Mouse (Mus musculus): Measurements from ENCODE around the gene Tuba1b. TPM values are rescaled to one million over a fixed set of nuclear protein-coding genes. Genes with fewer than 3 reads are reported as not detected.
"Not testable (repeated sequence)": the region's sequence is repeated elsewhere in the genome, so short reads cannot be mapped to it uniquely, and the experiment has no call there.

Tuba1b gene
- total and polyA plus RNA-seq, 3 experiments = 235 to 725 (median 261) TPM

- no peak for DNase-seq
These were observed 20.3 kb upstream of the Tuba1b start for GRCm38 (mm10) chr15:98954425-98955253.

DNA sequence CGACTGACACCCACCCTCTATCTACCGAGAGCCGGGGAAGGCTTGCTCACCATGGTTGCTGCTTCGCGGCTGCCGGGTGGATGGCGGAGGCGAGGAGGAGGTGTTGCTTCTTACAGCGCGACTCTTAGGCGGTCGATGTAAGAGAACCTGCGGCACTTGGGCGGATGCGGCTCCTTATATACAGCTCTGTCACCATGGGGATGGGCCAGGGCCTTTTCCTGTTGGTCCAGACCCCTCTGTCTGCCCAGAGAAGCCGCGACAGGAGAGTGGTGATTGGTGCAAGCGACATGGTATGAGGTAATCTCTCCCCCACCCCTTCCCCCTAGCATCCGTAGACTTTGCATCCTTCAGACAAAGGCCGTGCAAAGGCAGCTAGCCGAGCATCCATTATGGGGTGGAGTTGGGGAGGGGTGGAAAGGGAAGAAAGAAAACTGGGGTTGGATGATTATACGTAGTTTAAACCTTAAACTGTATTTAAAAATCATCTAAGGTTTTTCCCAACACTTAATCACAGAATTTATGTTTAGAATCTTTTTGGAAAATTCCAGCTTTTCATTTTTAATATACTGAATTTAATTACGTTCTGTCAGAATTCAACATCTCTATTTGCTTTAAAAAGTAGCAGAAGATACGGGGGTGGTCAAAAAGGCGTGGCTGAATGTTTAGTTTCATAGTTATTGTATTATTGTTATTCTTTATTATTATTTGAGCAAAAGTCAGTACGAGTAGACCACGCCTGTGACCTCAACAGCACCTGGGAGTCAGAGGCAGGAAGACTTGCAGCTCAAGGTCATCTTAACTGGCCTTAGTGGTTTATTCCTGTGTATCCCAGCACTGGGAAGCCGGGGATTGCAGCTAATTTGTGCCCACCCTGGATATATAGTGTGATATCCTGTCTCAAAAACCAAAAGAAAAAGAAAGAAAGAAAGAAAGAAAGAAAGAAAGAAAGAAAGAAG lies 19.3 kb upstream of the Tuba1b start, which contains the start of the genes Gm49450 and Tuba1a:
Gene Gm49450, minus strand, starts transcription at position 151 of the 956 bp plus-strand sequence.
Gene Tuba1a, minus strand, starts transcription at position 303 of the 956 bp plus-strand sequence.
- DNase-seq = peak; percentile 89

GRCm38 (mm10) chr15:98952751-98953400 lies 18.5 kb upstream of the Tuba1b start:
- peak; percentile 84 for DNase-seq

DNA sequence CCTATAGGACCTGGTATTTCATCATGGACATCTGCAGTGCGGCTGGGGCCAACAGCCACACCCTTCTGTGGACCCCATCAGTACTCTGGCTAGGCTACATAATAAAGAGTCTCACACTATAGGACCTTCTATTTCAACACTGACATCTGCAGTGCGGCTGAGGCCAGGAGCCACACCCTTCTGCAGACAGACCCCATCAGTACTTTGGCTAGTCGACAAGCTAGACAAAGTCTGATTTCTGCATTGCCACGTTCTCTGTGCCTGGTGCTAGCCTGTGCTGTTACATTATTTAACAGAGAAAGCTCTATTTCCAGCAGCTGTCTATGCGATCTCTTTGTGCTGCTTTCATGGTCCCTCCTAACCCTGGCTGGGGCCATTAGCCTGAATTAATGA lies 17.7 kb upstream of the Tuba1b start:
- no peak for DNase-seq

- DNase-seq = not testable (repeated sequence)
These were observed 17.0 kb upstream of the Tuba1b start for GRCm38 (mm10) chr15:98951122-98952062.

DNA sequence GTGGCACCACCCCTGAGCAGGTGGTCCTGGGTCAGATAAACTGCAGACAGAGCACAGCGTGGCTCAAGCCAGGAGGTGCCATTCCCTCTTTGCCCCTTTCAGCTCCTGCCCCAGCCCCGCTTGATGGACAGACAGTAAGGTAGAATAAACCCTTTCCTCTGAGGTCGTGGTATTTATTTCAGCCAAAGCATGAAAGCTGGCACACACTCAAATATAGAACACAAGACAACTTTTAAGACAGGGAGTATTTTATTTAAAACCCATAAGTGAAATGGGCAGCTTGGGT lies 15.2 kb upstream of the Tuba1b start:
- DNase-seq = no peak

GRCm38 (mm10) chr15:98948857-98949606 lies 14.7 kb upstream of the Tuba1b start:
- DNase-seq = no peak

DNA sequence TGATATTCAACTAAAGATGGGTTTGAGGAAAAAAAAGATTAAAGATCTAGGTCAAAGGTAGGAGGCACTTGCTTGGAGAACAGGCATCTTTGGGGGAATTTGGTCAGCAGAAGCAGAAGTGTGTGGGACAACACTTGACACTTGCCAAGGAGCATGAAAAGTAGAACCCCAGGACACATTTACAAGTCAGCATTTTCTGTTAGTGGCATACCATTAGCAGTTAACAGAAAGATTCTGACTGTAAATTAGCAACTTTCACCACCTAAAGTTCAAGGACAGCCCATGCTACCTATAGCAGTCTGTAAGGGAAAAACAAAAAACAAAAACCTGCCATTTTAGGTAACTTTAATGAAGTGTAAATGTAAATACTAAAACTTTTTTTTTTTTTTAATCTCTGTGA lies 14.0 kb upstream of the Tuba1b start:
- no peak for DNase-seq

GRCm38 (mm10) chr15:98947884-98948283 lies 13.5 kb upstream of the Tuba1b start:
- DNase-seq = no peak

DNA sequence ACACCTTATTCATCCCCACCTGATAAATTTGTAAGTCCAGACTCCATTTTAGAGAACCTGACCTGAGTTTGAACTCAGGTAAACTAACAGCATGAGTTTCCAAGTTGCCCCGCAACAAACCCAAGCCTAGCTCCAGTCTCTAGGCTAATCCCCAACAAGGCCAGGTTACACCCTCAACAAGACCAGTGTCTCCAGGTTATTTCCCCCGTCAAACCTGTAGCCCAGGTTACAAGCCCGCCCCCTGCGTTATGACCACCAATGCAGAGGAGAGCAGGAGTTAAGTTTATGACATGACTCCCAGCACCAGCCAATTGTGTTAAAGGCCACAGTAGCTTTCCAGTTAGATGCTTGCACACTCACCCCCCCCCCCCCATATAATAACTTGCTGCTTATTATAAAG lies 8.8 kb upstream of the Tuba1b start:
- no peak for DNase-seq

DNA sequence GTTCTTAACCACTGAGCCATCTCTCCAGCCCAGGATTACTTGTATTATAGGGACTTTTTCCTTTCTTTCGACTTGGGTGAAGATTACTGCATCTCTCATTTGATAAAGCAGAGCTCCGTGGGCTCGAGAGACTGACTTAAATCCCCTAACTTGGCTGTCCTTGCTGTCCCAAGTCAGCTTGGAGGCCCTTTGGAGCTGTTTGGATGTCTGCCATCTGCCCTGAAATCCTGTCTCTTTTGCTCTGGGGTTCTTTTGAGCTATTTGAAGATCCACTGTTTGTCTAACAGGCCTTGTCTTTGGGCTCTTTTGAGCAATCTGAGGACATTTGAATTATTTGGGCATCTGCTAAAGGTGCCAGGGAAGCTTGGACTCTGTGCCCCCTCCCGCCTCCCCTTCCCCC lies 7.7 kb upstream of the Tuba1b start:
- DNase-seq = peak; percentile 38

- DNase-seq = no peak
These were observed 7.2 kb upstream of the Tuba1b start for GRCm38 (mm10) chr15:98941539-98941938.

DNA sequence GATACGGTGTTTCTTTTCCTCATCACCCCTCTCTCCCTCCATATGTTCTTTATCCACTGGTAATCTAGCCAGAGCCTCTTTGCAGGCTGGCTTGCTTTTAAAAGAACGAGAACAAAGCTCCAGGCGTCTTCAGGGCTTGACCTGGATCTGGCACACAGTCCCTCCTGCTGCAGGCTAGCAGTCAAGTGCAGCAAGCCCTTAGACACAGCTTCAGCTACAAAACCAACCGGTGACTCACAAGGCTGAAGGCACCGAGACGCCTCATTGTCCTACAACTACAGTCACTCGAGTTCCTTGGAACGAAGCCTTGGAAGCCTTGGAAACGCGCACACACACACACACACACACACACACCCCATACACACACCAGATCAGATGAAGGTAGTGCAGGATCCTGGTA lies 6.5 kb upstream of the Tuba1b start:
- peak; percentile 76 for DNase-seq

DNA sequence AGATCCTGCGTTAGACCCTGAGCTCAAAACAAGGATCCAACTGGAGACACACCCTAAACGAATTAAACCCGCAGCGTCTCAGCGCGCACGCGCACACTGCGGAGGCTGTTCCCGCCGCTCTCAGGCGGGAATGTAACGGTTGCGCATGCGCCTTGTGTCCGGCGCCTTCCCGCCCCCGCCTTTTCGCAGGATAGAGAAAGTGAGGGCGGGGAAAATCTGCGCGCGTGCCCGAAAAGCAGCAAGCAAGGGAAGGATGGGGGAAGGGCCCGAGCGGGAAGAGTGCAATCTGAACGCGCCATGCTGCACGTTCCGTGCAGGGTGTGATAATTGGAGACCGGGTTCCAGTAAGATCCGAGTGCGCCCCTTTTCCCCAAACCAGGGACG lies 540 bp downstream of the Tuba1b start:
- DNase-seq = peak; percentile 95

DNA sequence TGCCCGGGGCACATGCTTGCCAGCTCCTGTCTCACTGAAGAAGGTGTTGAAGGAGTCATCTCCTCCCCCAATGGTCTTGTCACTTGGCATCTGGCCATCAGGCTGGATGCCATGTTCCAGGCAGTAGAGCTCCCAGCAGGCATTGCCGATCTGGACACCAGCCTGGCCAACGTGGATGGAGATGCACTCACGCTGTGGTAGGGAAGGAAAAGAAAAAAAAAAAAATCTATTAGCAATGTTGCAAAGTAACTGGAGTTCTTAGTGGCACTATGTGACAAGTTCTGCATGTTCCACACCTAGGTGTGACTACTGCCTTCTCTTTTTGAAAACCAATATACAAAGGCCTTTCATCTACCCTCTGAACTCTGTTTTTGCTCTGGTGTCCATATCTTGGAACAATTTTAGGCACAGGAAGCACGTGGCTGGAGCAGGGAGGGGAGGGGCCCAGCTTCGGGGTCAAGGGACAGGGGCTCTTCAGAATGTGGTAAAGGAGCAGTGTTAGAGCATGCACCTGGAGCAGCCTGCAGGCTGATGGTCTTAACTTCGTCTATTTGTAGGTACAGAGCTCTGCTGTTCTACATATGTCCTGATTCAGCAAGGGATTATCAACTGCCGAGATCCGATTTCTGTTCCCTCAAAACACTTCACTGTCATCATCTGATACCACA lies 1.2 kb downstream of the Tuba1b start:
- DNase-seq = not testable (repeated sequence)

DNA sequence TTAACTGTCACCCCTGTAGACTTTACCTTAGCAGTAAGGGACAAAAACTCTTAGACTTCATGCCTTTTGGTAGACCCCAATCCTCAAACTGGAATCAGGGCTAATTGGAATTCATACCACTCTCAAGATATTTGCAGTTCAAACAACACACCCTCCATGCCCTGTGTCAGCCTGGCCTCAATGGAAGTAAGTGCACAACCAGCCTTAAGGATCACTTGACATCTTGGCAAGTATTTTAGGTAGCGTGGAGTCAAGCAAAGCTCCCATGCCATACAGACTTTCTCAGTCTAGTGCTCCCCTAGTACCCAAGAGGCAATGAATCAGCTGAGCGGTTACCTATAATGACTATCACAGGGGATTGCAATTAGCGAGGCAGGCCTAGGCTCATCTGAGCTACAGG lies 3.4 kb downstream of the Tuba1b start:
- no peak for DNase-seq

DNA sequence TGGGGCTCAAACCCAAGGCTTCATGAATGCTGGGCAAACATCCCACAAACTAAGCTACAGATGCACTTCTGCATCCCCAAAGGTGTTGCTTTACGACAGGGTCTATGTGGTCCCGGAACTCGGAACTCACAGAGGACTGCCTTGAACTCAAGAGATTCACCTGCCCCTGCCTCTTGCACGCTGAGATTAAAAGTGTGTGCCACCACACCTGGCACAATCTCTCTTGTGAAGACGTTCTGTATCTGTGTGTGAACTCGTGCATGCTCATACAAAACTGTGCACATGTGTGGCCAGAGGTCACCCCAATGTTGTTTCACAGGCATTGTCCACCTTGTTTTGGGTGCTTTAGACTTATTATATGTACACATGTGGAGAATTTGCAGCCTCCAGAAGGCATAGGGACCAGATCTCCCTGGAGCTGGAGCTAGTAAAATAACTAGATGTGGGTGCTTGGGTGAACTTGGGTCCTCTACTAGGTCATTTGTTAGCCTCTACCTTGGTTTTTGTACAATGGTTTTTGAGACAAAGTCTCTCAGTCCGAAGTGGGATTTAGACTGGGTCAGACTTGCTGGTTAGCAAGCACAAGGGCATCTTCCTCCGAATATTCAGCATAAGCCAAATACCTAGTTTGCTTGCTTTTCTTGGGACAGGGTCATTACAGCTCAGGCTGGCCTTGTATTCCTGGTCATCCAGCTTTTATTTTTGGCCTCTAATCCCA lies 4.2 kb downstream of the Tuba1b start:
- DNase-seq = no peak

- peak; percentile 86 for DNase-seq
These were observed 5.6 kb downstream of the Tuba1b start for GRCm38 (mm10) chr15:98928598-98929240.

DNA sequence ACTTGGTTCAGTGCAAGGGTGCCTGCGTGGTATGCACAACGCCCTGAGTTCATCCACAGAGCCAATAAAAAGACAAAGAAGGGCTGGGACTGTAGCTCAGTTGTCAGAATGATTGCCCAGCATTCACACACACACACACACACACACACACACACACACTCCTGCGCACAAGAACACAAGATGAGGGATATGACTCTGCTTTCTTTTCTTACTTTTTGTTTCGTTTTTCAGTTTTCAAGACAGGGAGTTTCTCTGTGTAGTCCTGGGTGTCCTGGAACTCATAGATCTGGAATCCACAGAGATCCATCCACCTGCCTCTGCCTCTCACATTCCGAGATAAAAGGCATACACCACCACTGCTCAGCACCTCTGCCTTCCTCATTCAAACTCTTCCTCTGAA lies 6.8 kb downstream of the Tuba1b start:
- no peak for DNase-seq
